Mouse (Mus musculus) ES-E14 (cell line): ENCODE results near the gene Jmjd8. TPM values are rescaled to one million over a fixed set of nuclear protein-coding genes. Genes with fewer than 3 reads are reported as not detected.

ENCODE experiments used
- DNase-seq: peaks from one replicate; pipeline ENCODE4 v3.0.0-alpha.2; 2013; ENCODE audit warnings: low read depth, low spot score
- H3K27ac ChIP-seq: 2 replicates; pipeline ENCODE4 v1.5.1; 2012; ENCODE audit warnings: low read depth, mild to moderate bottlenecking, low read length, moderate library complexity, mixed read lengths; ENCODE audit not compliant: poor library complexity, insufficient read depth, severe bottlenecking
- H3K36me3 ChIP-seq: 2 replicates; pipeline ENCODE4 v1.6.1; 2012; ENCODE audit warnings: mild to moderate bottlenecking, low read length, moderate library complexity, mixed read lengths; ENCODE audit not compliant: control insufficient read depth, poor library complexity, insufficient read depth, severe bottlenecking
- H3K4me1 ChIP-seq, 2 experiments: fragments of 150-350 bp in 1 of 2; sonication (generic) in 1 of 2; 2 replicates each; pipeline ENCODE4 v1.6.1; 2012; ENCODE audit warnings: low read length in 2 of 2, mild to moderate bottlenecking in 1 of 2, mixed read lengths in 1 of 2; ENCODE audit not compliant: control insufficient read depth in 2 of 2, insufficient read depth in 2 of 2, poor library complexity in 1 of 2
- H3K4me3 ChIP-seq, 2 experiments: fragments of 150-350 bp in 1 of 2; sonication (generic) in 1 of 2; 2 replicates each; pipeline ENCODE4 v1.5.1; 2012; ENCODE audit warnings: low read length in 2 of 2, low read depth in 1 of 2, mild to moderate bottlenecking in 1 of 2, mixed read lengths in 1 of 2; ENCODE audit not compliant: insufficient read depth in 1 of 2, poor library complexity in 1 of 2, severe bottlenecking in 1 of 2
- H3K9ac ChIP-seq: 2 replicates; pipeline ENCODE4 v1.6.1; 2012; ENCODE audit warnings: low read depth, mild to moderate bottlenecking, low read length, mixed read lengths; ENCODE audit not compliant: poor library complexity, insufficient read depth, severe bottlenecking
- H3K9me3 ChIP-seq: fragments of 150-350 bp; sonication (generic); 2 replicates; pipeline ENCODE4 v1.6.1; 2012; ENCODE audit warnings: low read depth, mild to moderate bottlenecking, low read length; ENCODE audit not compliant: control insufficient read depth, insufficient read depth
- CHD2 ChIP-seq: IDR thresholded peaks from 2 replicates; pipeline ENCODE4 v1.6.1; 2014; ENCODE audit warnings: mild to moderate bottlenecking, low read depth, low read length, inconsistent platforms
- HCFC1 ChIP-seq: IDR thresholded peaks from 2 replicates; pipeline ENCODE4 v1.6.1; 2012; ENCODE audit warnings: low read length, inconsistent platforms, borderline replicate concordance; ENCODE audit not compliant: insufficient read depth
- MAFK ChIP-seq: IDR thresholded peaks from 2 replicates; pipeline ENCODE4 v1.6.1; 2014; ENCODE audit warnings: mild to moderate bottlenecking, low read depth, low read length, inconsistent platforms; ENCODE audit not compliant: insufficient read depth
- ZC3H11A ChIP-seq: IDR thresholded peaks from 2 replicates; pipeline ENCODE4 v1.6.1; 2012; ENCODE audit warnings: low read depth, mild to moderate bottlenecking, inconsistent platforms, low read length, borderline replicate concordance
- ZNF384 ChIP-seq: IDR thresholded peaks from 2 replicates; pipeline ENCODE4 v1.6.1; 2012; ENCODE audit warnings: low read depth, low read length, inconsistent platforms
- in situ Hi-C, 2 experiments: fragments of 600-800 bp; cut with MboI; formaldehyde crosslinking; loops; one replicate each; pipeline ENCODE4 v1.15.1; 2025; ENCODE audit warnings: low sequenced_read_pairs in 2 of 2, inconsistent platforms in 1 of 2; ENCODE audit not compliant: unreplicated experiment in 2 of 2
- total RNA-seq: library from RNA; depleted of rRNA; stranded (reverse); fragments of 300-350 nt; gene quantifications from 2 replicates; pipeline ENCODE4 v1.2.3, GENCODE M21; 2012

The Jmjd8 gene
- total RNA-seq, 1 experiment, result 25.1 TPM

DNA sequence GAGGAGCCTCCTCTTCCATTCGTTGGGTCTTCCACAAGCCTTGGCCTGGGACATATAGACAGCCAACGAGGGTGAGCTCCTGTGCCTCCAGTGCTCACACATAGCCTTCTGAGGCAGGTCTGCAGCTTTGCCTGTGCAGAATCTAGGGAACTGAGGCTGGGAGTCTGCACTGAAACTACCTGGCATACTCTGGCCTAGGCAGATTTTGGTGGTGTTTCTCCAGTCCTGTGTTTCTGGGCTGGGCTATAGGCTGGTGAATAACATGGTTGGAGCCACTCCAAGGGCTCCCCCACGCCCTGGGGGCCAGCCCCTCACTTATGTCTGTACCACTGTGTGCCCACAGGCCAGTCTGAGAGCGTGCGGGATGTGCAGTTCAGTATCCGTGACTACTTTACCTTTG is 3.4 kb upstream of the Jmjd8 start:
- DNase-seq, result no peak
- Histone ChIP-seq H3K27ac (no peak overlapping the region), H3K9ac (no peak overlapping the region), H3K4me3 (no peak overlapping the region), H3K36me3 (peaks cover 30% of the 10 kb centered on the region), H3K9me3 (no peaks in the 10 kb centered on the region), H3K4me1 (peaks cover 0 to 21% of the 10 kb centered on the region in 2 experiments; a peak in 2 of 4 replicates)
- in situ Hi-C loops, result no loop called here
- no peak for TF ChIP-seq ZC3H11A
- TF ChIP-seq ZNF384, result no peak
- TF ChIP-seq CHD2, result no peak
- no peak for TF ChIP-seq MAFK
- TF ChIP-seq HCFC1, result no peak

DNA sequence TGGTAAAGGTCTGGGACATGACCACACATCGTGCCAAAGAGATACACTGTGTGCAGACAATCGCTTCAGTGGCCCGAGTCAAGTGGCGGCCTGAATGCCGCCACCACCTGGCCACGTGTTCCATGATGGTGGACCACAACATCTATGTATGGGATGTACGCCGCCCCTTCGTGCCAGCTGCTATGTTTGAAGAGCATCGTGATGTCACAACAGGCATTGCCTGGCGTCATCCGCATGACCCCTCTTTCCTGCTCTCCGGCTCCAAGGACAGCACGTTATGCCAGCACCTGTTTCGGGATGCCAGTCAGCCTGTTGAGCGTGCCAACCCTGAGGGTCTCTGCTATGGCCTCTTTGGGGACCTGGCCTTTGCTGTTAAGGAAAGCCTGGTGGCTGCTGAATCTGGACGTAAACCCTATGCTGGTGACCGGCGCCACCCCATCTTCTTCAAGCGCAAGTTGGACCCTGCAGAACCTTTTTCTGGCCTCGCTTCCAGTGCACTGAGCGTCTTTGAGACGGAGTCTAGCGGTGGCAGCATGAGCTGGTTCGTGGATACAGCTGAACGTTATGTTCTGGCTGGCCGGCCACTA is 2.6 kb upstream of the Jmjd8 start:
- Histone ChIP-seq H3K9ac (no peak overlapping the region), H3K27ac (no peak overlapping the region), H3K4me3 (no peak overlapping the region), H3K36me3 (peaks cover 37% of the 10 kb centered on the region), H3K9me3 (no peaks in the 10 kb centered on the region), H3K4me1 (peaks cover 0 to 21% of the 10 kb centered on the region in 2 experiments; a peak in 2 of 4 replicates)
- in situ Hi-C loops, result no loop called here
- TF ChIP-seq ZC3H11A (no peak), ZNF384 (no peak), HCFC1 (no peak), CHD2 (no peak), MAFK (no peak)
- no peak for DNase-seq

DNA sequence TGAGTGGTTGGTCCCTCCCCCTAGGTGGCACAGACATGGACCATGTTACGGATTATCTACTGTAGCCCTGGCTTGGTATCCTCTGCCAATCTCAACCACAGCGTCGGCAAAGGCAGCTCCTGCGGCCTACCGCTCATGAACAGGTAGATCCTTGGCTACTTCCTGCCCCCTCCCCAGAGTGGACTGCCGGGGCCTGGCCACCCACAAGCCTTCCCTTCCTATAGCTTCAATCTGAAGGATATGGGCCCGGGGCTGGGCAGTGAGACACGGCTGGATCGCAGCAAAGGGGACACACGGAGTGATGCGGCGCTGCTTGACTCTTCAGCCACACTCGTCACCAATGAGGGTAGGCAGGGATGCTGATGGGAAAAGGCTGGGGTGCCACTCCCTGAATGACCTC is 1.7 kb upstream of the Jmjd8 start:
- Histone ChIP-seq H3K4me3 (no peak overlapping the region), H3K9ac (no peak overlapping the region), H3K9me3 (no peaks in the 10 kb centered on the region), H3K27ac (no peak overlapping the region), H3K36me3 (peaks cover 47% of the 10 kb centered on the region), H3K4me1 (peaks cover 2 to 28% of the 10 kb centered on the region in 2 experiments; a peak in 2 of 4 replicates)
- in situ Hi-C loops, result no loop called here
- no peak for DNase-seq
- TF ChIP-seq HCFC1 (no peak), ZC3H11A (no peak), CHD2 (no peak), MAFK (no peak), ZNF384 (no peak)

DNA sequence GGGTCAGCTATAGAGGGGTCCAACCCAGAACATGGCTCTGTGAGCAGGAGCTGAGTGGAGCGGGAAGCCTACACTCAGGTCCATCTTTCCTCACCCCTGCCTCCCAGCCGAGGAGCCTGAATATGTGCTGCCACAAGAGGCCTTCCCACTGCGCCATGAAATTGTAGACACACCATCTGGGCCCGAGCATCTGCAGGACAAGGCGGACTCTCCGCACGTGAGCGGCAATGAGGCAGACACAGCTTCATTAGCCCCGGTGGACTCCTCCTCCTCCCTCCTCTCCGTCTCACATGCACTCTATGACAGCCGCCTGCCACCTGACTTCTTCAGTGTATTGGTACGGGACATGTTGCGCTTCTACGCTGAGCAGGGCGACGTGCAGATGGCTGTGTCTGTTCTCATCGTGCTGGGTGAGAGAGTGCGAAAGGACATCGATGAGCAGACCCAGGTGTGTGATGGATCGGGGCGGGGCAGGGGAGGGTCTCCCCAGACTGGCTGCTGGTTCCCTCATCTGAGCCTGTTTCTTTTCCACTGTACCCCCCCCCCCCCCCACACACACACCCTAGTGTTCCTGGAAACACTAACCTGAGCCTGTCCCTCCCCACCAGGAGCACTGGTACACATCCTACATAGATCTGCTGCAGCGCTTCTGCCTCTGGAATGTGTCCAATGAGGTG is 983 bp upstream of the Jmjd8 start:
- Histone ChIP-seq H3K36me3 (peaks cover 47% of the 10 kb centered on the region), H3K9me3 (no peaks in the 10 kb centered on the region), H3K27ac (no peak overlapping the region), H3K9ac (no peak overlapping the region), H3K4me3 (no peak overlapping the region), H3K4me1 (peaks cover 2 to 28% of the 10 kb centered on the region in 2 experiments; a peak in 2 of 4 replicates)
- in situ Hi-C loops, result no loop called here
- no peak for DNase-seq
- TF ChIP-seq ZNF384 (no peak), ZC3H11A (no peak), HCFC1 (no peak), CHD2 (no peak), MAFK (no peak)
